Mouse (Mus musculus): ENCODE results near the gene Cib4.

- TF ChIP-seq GATA1 (IDR thresholded peaks at IDR 0.05; ENCODE audit: borderline replicate concordance, low read length) = no peak
- no peak for TF ChIP-seq FLI1 (IDR thresholded peaks at IDR 0.05; ENCODE audit: low read length)
These were observed 28.7 kb upstream of the Cib4 start for GRCm38 (mm10) chr5:30574367-30574766.

Measured in megakaryocyte, embryonic 14.5 days (primary cell).